Mouse (Mus musculus): ENCODE results near the gene Zdhhc5. TPM values are rescaled to one million over a fixed set of nuclear protein-coding genes. Genes with fewer than 3 reads are reported as not detected.

Zdhhc5 gene
- polyA plus RNA-seq, 1 experiment from 2014 or later, result 29.7 TPM

GRCm38 (mm10) chr2:84703497-84703896 is 11.5 kb downstream of the Zdhhc5 start:
- ATAC-seq (ENCODE audit: low FRiP score, low TSS enrichment) (no peak), DNase-seq (ENCODE audit: low spot score) (no peak)
- TF ChIP-seq EP300 (optimal IDR thresholded peaks at IDR 0.05) (no peak), CTCF (IDR thresholded peaks at IDR 0.05; ENCODE audit: low read depth) (no peak)
- WGBS, result 79% methylated on average over 1 of the region's 1 CpGs
- no peaks in the 10 kb centered on the region for H3K9me3 ChIP-seq (ENCODE audit: control insufficient read depth, low read length)
- H3K4me1 ChIP-seq (replicated peaks; ENCODE audit: control insufficient read depth, insufficient read depth), result no peaks in the 10 kb centered on the region
- H3K27me3 ChIP-seq (ENCODE audit: control insufficient read depth, insufficient read depth, low read length), result no peaks in the 10 kb centered on the region
- H3K4me2 ChIP-seq (replicated peaks; ENCODE audit: low read depth), result no peak overlapping the region
- H3K9ac ChIP-seq (ENCODE audit: low read length), result no peak overlapping the region
- H3K36me3 ChIP-seq (ENCODE audit: control insufficient read depth, insufficient read depth, low read length), result no peaks in the 10 kb centered on the region
- H3K27ac ChIP-seq (replicated peaks), result no peak overlapping the region; the same call in 1 of the 2 replicates
- H3K4me3 ChIP-seq (ENCODE audit: low read depth, low read length), result no peak overlapping the region

- Histone ChIP-seq H3K4me3 (ENCODE audit: low read depth, low read length) (no peak overlapping the region), H3K9ac (ENCODE audit: low read length) (no peak overlapping the region), H3K27ac (replicated peaks) (no peak overlapping the region), H3K36me3 (ENCODE audit: control insufficient read depth, insufficient read depth, low read length) (peaks cover 16% of the 10 kb centered on the region), H3K4me2 (replicated peaks; ENCODE audit: low read depth) (no peak overlapping the region), H3K27me3 (ENCODE audit: control insufficient read depth, insufficient read depth, low read length) (no peaks in the 10 kb centered on the region), H3K9me3 (ENCODE audit: control insufficient read depth, low read length) (no peaks in the 10 kb centered on the region), H3K4me1 (replicated peaks; ENCODE audit: control insufficient read depth, insufficient read depth) (no peaks in the 10 kb centered on the region)
- DNase-seq (ENCODE audit: low spot score), result no peak
- no peak for ATAC-seq (ENCODE audit: low FRiP score, low TSS enrichment)
- whole genome bisulfite sequencing, result 60% methylated on average over 5 of the region's 5 CpGs
- TF ChIP-seq EP300 (optimal IDR thresholded peaks at IDR 0.05) (no peak), CTCF (IDR thresholded peaks at IDR 0.05; ENCODE audit: low read depth) (no peak)
Observed at GRCm38 (mm10) chr2:84695007-84695695, 19.8 kb downstream of the Zdhhc5 start.

GRCm38 (mm10) chr2:84690050-84690449 is 24.9 kb downstream of the Zdhhc5 start:
- WGBS, result 86% methylated on average over 12 of the region's 12 CpGs
- Histone ChIP-seq H3K4me2 (replicated peaks; ENCODE audit: low read depth) (no peak overlapping the region), H3K4me1 (replicated peaks; ENCODE audit: control insufficient read depth, insufficient read depth) (no peaks in the 10 kb centered on the region), H3K9ac (ENCODE audit: low read length) (no peak overlapping the region), H3K4me3 (ENCODE audit: low read depth, low read length) (no peak overlapping the region), H3K9me3 (ENCODE audit: control insufficient read depth, low read length) (no peaks in the 10 kb centered on the region), H3K27ac (replicated peaks) (no peak overlapping the region), H3K36me3 (ENCODE audit: control insufficient read depth, insufficient read depth, low read length) (peaks cover 40% of the 10 kb centered on the region), H3K27me3 (ENCODE audit: control insufficient read depth, insufficient read depth, low read length) (no peaks in the 10 kb centered on the region)
- DNase-seq (ENCODE audit: low spot score), result no peak
- TF ChIP-seq EP300 (optimal IDR thresholded peaks at IDR 0.05) (no peak), CTCF (IDR thresholded peaks at IDR 0.05; ENCODE audit: low read depth) (no peak)
- ATAC-seq (ENCODE audit: low FRiP score, low TSS enrichment), result no peak

- ATAC-seq (ENCODE audit: low FRiP score, low TSS enrichment) (no peak), DNase-seq (ENCODE audit: low spot score) (no peak)
- 71% methylated on average over 2 of the region's 2 CpGs for WGBS
- no peak overlapping the region for H3K9ac ChIP-seq (ENCODE audit: low read length)
- TF ChIP-seq CTCF (IDR thresholded peaks at IDR 0.05; ENCODE audit: low read depth) (no peak), EP300 (optimal IDR thresholded peaks at IDR 0.05) (no peak)
- H3K4me1 ChIP-seq (replicated peaks; ENCODE audit: control insufficient read depth, insufficient read depth), result no peaks in the 10 kb centered on the region
- no peak overlapping the region for H3K4me3 ChIP-seq (ENCODE audit: low read depth, low read length)
- H3K27me3 ChIP-seq (ENCODE audit: control insufficient read depth, insufficient read depth, low read length), result no peaks in the 10 kb centered on the region
- H3K4me2 ChIP-seq (replicated peaks; ENCODE audit: low read depth), result no peak overlapping the region
- H3K9me3 ChIP-seq (ENCODE audit: control insufficient read depth, low read length), result no peaks in the 10 kb centered on the region
- peaks cover 35% of the 10 kb centered on the region for H3K36me3 ChIP-seq (ENCODE audit: control insufficient read depth, insufficient read depth, low read length)
- no peak overlapping the region for H3K27ac ChIP-seq (replicated peaks)
Observed at GRCm38 (mm10) chr2:84688080-84688844, 26.7 kb downstream of the Zdhhc5 start.

- DNase-seq (ENCODE audit: low spot score) (no peak), ATAC-seq (ENCODE audit: low FRiP score, low TSS enrichment) (no peak)
- peaks cover 13% of the 10 kb centered on the region for H3K36me3 ChIP-seq (ENCODE audit: control insufficient read depth, insufficient read depth, low read length)
- H3K27me3 ChIP-seq (ENCODE audit: control insufficient read depth, insufficient read depth, low read length), result no peaks in the 10 kb centered on the region
- H3K27ac ChIP-seq (replicated peaks), result no peak overlapping the region
- no peak for TF ChIP-seq EP300 (optimal IDR thresholded peaks at IDR 0.05)
- TF ChIP-seq CTCF (IDR thresholded peaks at IDR 0.05; ENCODE audit: low read depth), result no peak
- no peaks in the 10 kb centered on the region for H3K9me3 ChIP-seq (ENCODE audit: control insufficient read depth, low read length)
- no peak overlapping the region for H3K4me3 ChIP-seq (ENCODE audit: low read depth, low read length)
- H3K4me2 ChIP-seq (replicated peaks; ENCODE audit: low read depth), result no peak overlapping the region
- WGBS, result 64% methylated on average over 6 of the region's 6 CpGs
- no peaks in the 10 kb centered on the region for H3K4me1 ChIP-seq (replicated peaks; ENCODE audit: control insufficient read depth, insufficient read depth)
- H3K9ac ChIP-seq (ENCODE audit: low read length), result no peak overlapping the region
Observed at GRCm38 (mm10) chr2:84682605-84683183, 32.3 kb downstream of the Zdhhc5 start.

Data from stomach, postnatal 0 days (tissue).